Mouse (Mus musculus) heart, postnatal 0 days (tissue): ENCODE data around the gene Chsy1. TPM values are rescaled to one million over a fixed set of nuclear protein-coding genes. Genes with fewer than 3 reads are reported as not detected.
A peak's percentile ranks its signal among the peaks of the same experiment; 100 is the strongest.

Experiments used
- ATAC-seq: fragments of 200-750 bp; cut with Nextera tagmentation; 2 replicates; pipeline ENCODE4 v1.8.0; 2017; ENCODE audit warnings: low read depth, moderate number of reproducible peaks, moderate library complexity; ENCODE audit not compliant: insufficient read depth
- DNase-seq: peaks from one replicate; pipeline ENCODE4 v3.0.0-alpha.2; 2016; ENCODE audit warnings: low spot score
- H3K27ac ChIP-seq: fragments of 300-500 bp; sonication (generic); 2 replicates; pipeline ENCODE4 v1.5.1; 2014; ENCODE audit warnings: low read depth, mild to moderate bottlenecking
- H3K27me3 ChIP-seq: fragments of 300-500 bp; sonication (generic); 2 replicates; pipeline ENCODE4 v1.6.1; 2014; ENCODE audit warnings: low read length, mixed read lengths; ENCODE audit not compliant: control insufficient read depth, insufficient read depth
- H3K36me3 ChIP-seq: fragments of 300-500 bp; sonication (generic); replicated peaks from 2 replicates; pipeline ENCODE4 v1.6.1; 2014; ENCODE audit warnings: low read length, mixed read lengths; ENCODE audit not compliant: control insufficient read depth, insufficient read depth
- H3K4me1 ChIP-seq: fragments of 300-500 bp; sonication (generic); 2 replicates; pipeline ENCODE4 v1.6.1; 2014; ENCODE audit warnings: antibody characterized with exemption; ENCODE audit not compliant: control insufficient read depth, insufficient read depth
- H3K4me2 ChIP-seq: fragments of 300-500 bp; sonication (generic); 2 replicates; pipeline ENCODE4 v1.6.1; 2014; ENCODE audit warnings: low read depth, mild to moderate bottlenecking, low read length, moderate library complexity
- H3K4me3 ChIP-seq: fragments of 300-500 bp; sonication (generic); 2 replicates; pipeline ENCODE4 v1.5.1; 2014; ENCODE audit warnings: low read depth, low read length
- H3K9ac ChIP-seq: fragments of 300-500 bp; sonication (generic); replicated peaks from 2 replicates; pipeline ENCODE4 v1.6.1; 2014; ENCODE audit warnings: low read depth, low read length, mixed read lengths
- H3K9me3 ChIP-seq: fragments of 300-500 bp; sonication (generic); replicated peaks from 2 replicates; pipeline ENCODE4 v1.6.1; 2016; ENCODE audit warnings: low read length; ENCODE audit not compliant: control insufficient read depth
- CTCF ChIP-seq: IDR thresholded peaks from 2 replicates; pipeline ENCODE4 v1.5.1; 2016; ENCODE audit warnings: antibody characterized with exemption, control low read depth, low read depth
- EP300 ChIP-seq: IDR thresholded peaks from 2 replicates; pipeline ENCODE4 v1.6.1; 2016; ENCODE audit warnings: antibody characterized with exemption, low read depth
- WGBS: fragments of 180-500 bp; shearing (Covaris S2); extraction: QIAGEN DNeasy Blood & Tissue Kit; methylation state at CpG from one replicate; pipeline ENCODE4 v1.1.7; 2014; 5-methylcytosine and 5-hydroxymethylcytosine counted together
- polyA plus RNA-seq: library from polyadenylated mRNA; unstranded; fragments of >200 nt; fragmentation: Nextera tagmentation; extraction: Ambion mirVana; gene quantifications from 2 replicates; pipeline ENCODE4 v1.2.1, GENCODE M21; 2015
- total RNA-seq: library from RNA; depleted of rRNA; stranded (reverse); fragments of >200 nt; gene quantifications from 2 replicates; pipeline ENCODE4 v1.2.3, GENCODE M21; 2014; ENCODE audit warnings: low replicate concordance

Chsy1 gene
- total and polyA plus RNA-seq, 2 experiments from 2014 or later = 9.6 to 43.4 TPM

DNA sequence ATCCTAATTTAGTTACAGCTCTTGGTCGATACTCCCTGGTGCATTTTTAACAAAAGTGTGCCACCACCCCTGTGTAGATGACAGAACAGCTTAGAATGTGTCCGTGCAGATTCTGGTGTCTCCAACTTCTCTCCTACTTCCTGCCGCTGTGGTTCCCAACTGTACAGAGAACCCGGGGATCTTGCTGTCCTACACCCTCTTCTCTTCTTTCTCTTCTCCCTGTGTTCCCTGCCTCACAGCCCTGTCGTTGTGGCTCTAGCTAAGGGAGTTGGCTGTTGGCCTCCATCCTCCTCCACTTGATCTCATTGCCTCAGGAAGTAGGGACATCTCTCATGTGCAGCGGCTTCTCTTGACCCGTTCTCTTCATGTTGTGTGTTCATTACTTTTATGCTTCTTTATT, 59.6 kb downstream of the Chsy1 start:
- H3K4me3 ChIP-seq = no peak overlapping the region
- no peaks in the 10 kb centered on the region for H3K27me3 ChIP-seq
- no peaks in the 10 kb centered on the region for H3K9me3 ChIP-seq
- ATAC-seq (no peak), DNase-seq (no peak)
- no peak overlapping the region for H3K4me2 ChIP-seq
- H3K4me1 ChIP-seq = peaks cover 23% of the 10 kb centered on the region
- no peak for TF ChIP-seq CTCF
- no peak for TF ChIP-seq EP300
- WGBS = 71% methylated on average over 7 of the region's 7 CpGs
- peaks cover 25% of the 10 kb centered on the region for H3K36me3 ChIP-seq
- H3K27ac ChIP-seq = 0 out of 2 replicates have a peak overlapping the region, but pooled peaks have one; percentile 25
- H3K9ac ChIP-seq = no peak overlapping the region

GRCm38 (mm10) chr7:66169476-66169875, 60.2 kb downstream of the Chsy1 start:
- no peak overlapping the region for H3K9ac ChIP-seq
- no peak for ATAC-seq
- no peak overlapping the region for H3K27ac ChIP-seq
- TF ChIP-seq CTCF (no peak), EP300 (no peak)
- H3K4me1 ChIP-seq = peaks cover 17% of the 10 kb centered on the region
- H3K4me2 ChIP-seq = no peak overlapping the region
- 80% methylated on average over 6 of the region's 6 CpGs for WGBS
- peaks cover 27% of the 10 kb centered on the region for H3K36me3 ChIP-seq
- DNase-seq = no peak
- no peak overlapping the region for H3K4me3 ChIP-seq
- no peaks in the 10 kb centered on the region for H3K27me3 ChIP-seq
- H3K9me3 ChIP-seq = no peaks in the 10 kb centered on the region

DNA sequence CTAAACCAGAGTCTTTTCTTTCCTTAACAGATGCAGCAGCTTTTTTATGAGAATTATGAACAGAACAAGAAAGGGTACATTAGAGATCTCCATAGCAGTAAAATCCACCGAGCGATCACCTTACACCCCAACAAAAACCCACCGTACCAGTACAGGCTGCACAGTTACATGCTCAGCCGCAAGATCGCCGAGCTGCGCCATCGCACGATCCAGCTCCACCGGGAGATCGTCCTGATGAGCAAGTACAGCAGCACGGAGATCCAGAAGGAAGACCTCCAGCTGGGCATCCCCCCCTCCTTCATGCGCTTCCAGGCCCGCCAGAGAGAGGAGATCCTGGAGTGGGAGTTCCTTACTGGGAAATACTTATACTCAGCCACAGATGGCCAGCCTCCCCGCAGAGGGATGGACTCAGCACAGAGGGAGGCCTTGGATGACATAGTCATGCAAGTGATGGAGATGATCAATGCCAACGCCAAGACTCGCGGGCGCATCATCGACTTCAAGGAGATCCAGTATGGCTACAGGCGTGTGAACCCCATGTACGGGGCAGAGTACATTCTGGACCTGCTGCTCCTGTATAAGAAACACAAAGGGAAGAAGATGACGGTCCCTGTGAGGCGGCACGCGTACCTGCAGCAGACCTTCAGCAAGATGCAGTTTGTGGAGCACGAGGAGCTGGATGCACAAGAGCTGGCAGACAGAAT, 61.6 kb downstream of the Chsy1 start:
- Histone ChIP-seq H3K27ac (no peak overlapping the region), H3K27me3 (no peaks in the 10 kb centered on the region), H3K36me3 (peaks cover 31% of the 10 kb centered on the region), H3K9me3 (no peaks in the 10 kb centered on the region), H3K9ac (no peak overlapping the region), H3K4me1 (peaks cover 6% of the 10 kb centered on the region; the same call in 1 of the 2 replicates), H3K4me3 (no peak overlapping the region), H3K4me2 (no peak overlapping the region)
- TF ChIP-seq EP300 (no peak), CTCF (no peak)
- no peak for ATAC-seq
- WGBS = 95% methylated on average over 26 of the region's 27 CpGs
- DNase-seq = no peak

DNA sequence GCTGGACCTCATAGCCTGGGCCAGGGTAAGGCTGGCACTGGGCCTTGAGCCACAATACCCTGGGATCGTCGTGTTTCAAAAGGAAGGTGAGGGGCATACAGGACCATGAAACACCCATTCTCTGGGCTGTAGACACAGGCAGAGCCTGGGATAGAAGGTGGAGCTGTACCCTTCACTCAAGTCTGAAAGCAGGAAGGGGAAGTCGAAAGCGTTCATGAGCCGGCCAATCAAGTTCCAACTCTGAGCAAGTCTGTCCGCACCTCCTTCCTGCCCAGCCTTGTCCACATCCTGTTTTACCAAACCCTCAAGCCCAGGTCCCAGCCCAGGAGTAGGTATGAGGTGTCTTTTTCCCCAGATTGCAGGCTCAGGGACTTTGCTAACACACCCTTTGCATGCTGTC, 66.4 kb downstream of the Chsy1 start:
- DNase-seq (no peak), ATAC-seq (no peak)
- Histone ChIP-seq H3K4me1 (no peaks in the 10 kb centered on the region), H3K36me3 (peaks cover 30% of the 10 kb centered on the region), H3K9me3 (no peaks in the 10 kb centered on the region), H3K4me3 (no peak overlapping the region), H3K27me3 (no peaks in the 10 kb centered on the region), H3K27ac (no peak overlapping the region), H3K9ac (no peak overlapping the region), H3K4me2 (no peak overlapping the region)
- TF ChIP-seq EP300 (no peak), CTCF (no peak)
- WGBS = 72% methylated on average over 6 of the region's 6 CpGs

GRCm38 (mm10) chr7:66176256-66176655, 66.9 kb downstream of the Chsy1 start:
- no peaks in the 10 kb centered on the region for H3K9me3 ChIP-seq
- no peak for DNase-seq
- WGBS = 84% methylated on average over 4 of the region's 4 CpGs
- no peak for ATAC-seq
- no peak overlapping the region for H3K27ac ChIP-seq
- no peak overlapping the region for H3K9ac ChIP-seq
- no peak overlapping the region for H3K4me2 ChIP-seq
- no peaks in the 10 kb centered on the region for H3K27me3 ChIP-seq
- no peaks in the 10 kb centered on the region for H3K4me1 ChIP-seq
- H3K4me3 ChIP-seq = no peak overlapping the region
- H3K36me3 ChIP-seq = peaks cover 25% of the 10 kb centered on the region
- TF ChIP-seq CTCF (no peak), EP300 (no peak)

GRCm38 (mm10) chr7:66176929-66177328, 67.6 kb downstream of the Chsy1 start:
- TF ChIP-seq EP300 = no peak
- TF ChIP-seq CTCF = no peak
- Histone ChIP-seq H3K9me3 (no peaks in the 10 kb centered on the region), H3K4me2 (no peak overlapping the region), H3K9ac (no peak overlapping the region), H3K27me3 (no peaks in the 10 kb centered on the region), H3K4me1 (no peaks in the 10 kb centered on the region), H3K27ac (no peak overlapping the region), H3K36me3 (peaks cover 18% of the 10 kb centered on the region), H3K4me3 (no peak overlapping the region)
- 55% methylated on average over 4 of the region's 4 CpGs for WGBS
- ATAC-seq (no peak), DNase-seq (no peak)
